Mouse (Mus musculus) neural tube, embryonic 14.5 days (tissue): Measurements from ENCODE around the gene Cdca7. TPM values are rescaled to one million over a fixed set of nuclear protein-coding genes. Genes with fewer than 3 reads are reported as not detected.
A peak's percentile ranks its signal among the peaks of the same experiment; 100 is the strongest.

ENCODE experiments used
- ATAC-seq: fragments of 200-750 bp; cut with Nextera tagmentation; 2 replicates; pipeline ENCODE4 v1.8.0; 2017; ENCODE audit warnings: low read depth, mild to moderate bottlenecking, moderate TSS enrichment, moderate library complexity
- H3K27ac ChIP-seq: fragments of 300-500 bp; sonication (generic); 2 replicates; pipeline ENCODE4 v1.5.1; 2014; ENCODE audit warnings: low read depth, mild to moderate bottlenecking, control low read depth, low read length, moderate library complexity, mixed read lengths
- H3K27me3 ChIP-seq: fragments of 300-500 bp; sonication (generic); 2 replicates; pipeline ENCODE4 v1.6.1; 2014; ENCODE audit warnings: low read length; ENCODE audit not compliant: control insufficient read depth, insufficient read depth
- H3K36me3 ChIP-seq: fragments of 300-500 bp; sonication (generic); 2 replicates; pipeline ENCODE4 v1.6.1; 2014; ENCODE audit warnings: low read length, mixed read lengths; ENCODE audit not compliant: control insufficient read depth, insufficient read depth
- H3K4me1 ChIP-seq: fragments of 300-500 bp; sonication (generic); 2 replicates; pipeline ENCODE4 v1.6.1; 2014; ENCODE audit warnings: low read length; ENCODE audit not compliant: control insufficient read depth, insufficient read depth
- H3K4me2 ChIP-seq: fragments of 300-500 bp; sonication (generic); 2 replicates; pipeline ENCODE4 v1.6.1; 2014; ENCODE audit warnings: mild to moderate bottlenecking, low read depth, low read length, control low read depth
- H3K4me3 ChIP-seq: fragments of 300-500 bp; sonication (generic); 2 replicates; pipeline ENCODE4 v1.5.1; 2014; ENCODE audit warnings: low read depth, low read length, control low read depth, mixed read lengths
- H3K9ac ChIP-seq: fragments of 300-500 bp; sonication (generic); replicated peaks from 2 replicates; pipeline ENCODE4 v1.6.1; 2014; ENCODE audit warnings: low read depth, mild to moderate bottlenecking, control low read depth, low read length, mixed read lengths
- H3K9me3 ChIP-seq: fragments of 300-500 bp; sonication (generic); 2 replicates; pipeline ENCODE4 v1.6.1; 2016; ENCODE audit warnings: low read length; ENCODE audit not compliant: control insufficient read depth
- WGBS: fragments of 180-500 bp; shearing (Covaris S2); extraction: QIAGEN DNeasy Blood & Tissue Kit; methylation state at CpG from one replicate; pipeline ENCODE4 v1.1.7; 2014; 5-methylcytosine and 5-hydroxymethylcytosine counted together
- polyA plus RNA-seq: library from polyadenylated mRNA; unstranded; fragments of >200 nt; fragmentation: Nextera tagmentation; extraction: Ambion mirVana; gene quantifications from 2 replicates; pipeline ENCODE4 v1.2.1, GENCODE M21; 2014

Cdca7 gene
- polyA plus RNA-seq, 1 experiment from 2014 or later, result 12.8 TPM

- Histone ChIP-seq H3K27me3 (no peaks in the 10 kb centered on the region), H3K9me3 (no peaks in the 10 kb centered on the region), H3K27ac (no peak overlapping the region), H3K9ac (peak overlapping the region; percentile 41; the same call in 1 of the 2 replicates), H3K4me1 (peaks cover 10% of the 10 kb centered on the region; the same call in 1 of the 2 replicates), H3K36me3 (no peaks in the 10 kb centered on the region), H3K4me3 (peak overlapping the region; percentile 14), H3K4me2 (peak overlapping the region; percentile 46)
- WGBS, result 18% methylated on average over 25 of the region's 25 CpGs
- ATAC-seq, result 0 out of 2 replicates have a peak, but pooled peaks have one; percentile 31
These were observed 53.7 kb downstream of the Cdca7 start for GRCm38 (mm10) chr2:72529358-72530319.

DNA sequence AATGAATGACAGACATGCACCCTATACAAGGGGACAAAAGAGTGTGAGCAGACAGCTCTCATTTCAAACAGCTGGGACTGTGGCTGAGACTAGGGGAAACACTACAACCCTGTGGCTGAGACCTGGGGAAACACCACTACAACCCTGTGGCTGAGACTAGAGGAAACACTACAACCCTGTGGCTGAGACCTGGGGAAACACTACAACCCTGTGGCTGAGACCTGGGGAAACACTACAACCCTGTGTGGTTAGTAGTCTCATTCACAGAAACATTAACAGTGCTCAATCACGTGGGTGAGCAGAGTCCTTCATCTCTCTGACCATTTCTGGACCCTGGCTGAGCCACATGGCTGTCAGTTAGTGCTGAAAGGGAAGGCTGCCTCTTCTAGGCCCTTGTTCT lies 59.9 kb downstream of the Cdca7 start:
- Histone ChIP-seq H3K27ac (no peak overlapping the region), H3K27me3 (no peaks in the 10 kb centered on the region), H3K4me3 (no peak overlapping the region), H3K4me2 (no peak overlapping the region), H3K9me3 (no peaks in the 10 kb centered on the region), H3K9ac (no peak overlapping the region), H3K4me1 (no peaks in the 10 kb centered on the region), H3K36me3 (no peaks in the 10 kb centered on the region)
- WGBS, result 58% methylated on average over 1 of the region's 1 CpGs
- ATAC-seq, result no peak

Other genes starting within 250 kb of the Cdca7 start
- gene Map3k20, start 190.5 kb upstream of the Cdca7 start, polyA plus RNA-seq, result 6.1 and 6.2 TPM in 2 replicates